Mouse (Mus musculus) urinary bladder, postnatal 25 days (tissue): ENCODE measurements at regions not wholly inside any gene's neighbourhood (a gene's known extent, or its start where the extent isn't known, plus 50 kb on each side); places are given as distances from the start of the nearest gene placed in this dataset.
"Not testable (repeated sequence)": the region's sequence is repeated elsewhere in the genome, so short reads cannot be mapped to it uniquely, and the experiment has no call there.

Experiments
- DNase-seq: peaks from one replicate; pipeline ENCODE4 v3.0.0; 2022; ENCODE audit warnings: low spot score

DNA sequence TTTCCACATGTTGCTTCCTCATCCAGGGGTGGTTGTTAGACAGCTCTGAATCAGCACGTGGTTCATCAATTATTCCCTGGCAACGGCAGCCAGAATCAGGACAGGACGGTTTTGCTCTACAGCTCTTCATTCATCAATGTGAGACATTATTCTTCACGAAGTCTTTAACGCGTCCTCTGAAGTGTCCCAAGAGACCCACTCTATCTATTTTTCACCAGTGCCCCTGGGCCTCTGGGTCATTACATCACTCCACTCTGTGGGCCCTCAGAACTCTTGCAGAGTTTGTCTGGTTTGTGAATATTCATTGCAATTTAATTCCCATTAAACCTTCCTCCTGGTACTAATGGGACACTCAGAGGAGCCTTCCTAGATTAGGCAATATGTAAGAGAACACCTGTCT is 206.2 kb upstream of the Daam1 start:
- no peak for DNase-seq

GRCm38 (mm10) chr12:71625115-71625514 is 205.8 kb upstream of the Daam1 start:
- DNase-seq = no peak

- DNase-seq = no peak
These were observed 204.1 kb upstream of the Daam1 start for GRCm38 (mm10) chr12:71626801-71627200.

- DNase-seq = no peak
These were observed 203.2 kb upstream of the Daam1 start for GRCm38 (mm10) chr12:71627421-71628339.

GRCm38 (mm10) chr12:71628340-71628738 is 202.5 kb upstream of the Daam1 start:
- no peak for DNase-seq

DNA sequence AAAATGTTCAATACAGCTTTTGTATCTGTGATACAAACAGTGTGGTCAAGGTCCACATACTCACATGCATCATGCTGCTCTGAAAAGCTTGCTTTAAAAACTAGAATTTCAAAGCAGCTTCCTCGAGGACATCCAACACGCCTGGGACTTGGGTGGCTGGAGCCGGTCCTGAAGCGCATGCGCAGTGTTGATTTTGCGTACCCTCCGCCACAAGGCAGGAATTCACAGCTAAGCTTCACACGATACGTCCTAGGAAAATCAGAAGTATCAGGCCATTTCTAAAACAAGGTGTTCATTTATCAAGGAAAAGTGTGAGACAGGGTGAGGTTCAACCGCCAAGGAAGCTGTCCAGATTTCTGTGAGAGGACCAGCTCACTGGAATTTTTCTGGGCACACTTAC is 202.1 kb upstream of the Daam1 start:
- DNase-seq = no peak

GRCm38 (mm10) chr12:71630386-71630785 is 200.5 kb upstream of the Daam1 start:
- no peak for DNase-seq

GRCm38 (mm10) chr12:71636300-71636699 is 194.6 kb upstream of the Daam1 start:
- DNase-seq = no peak

- DNase-seq = no peak
These were observed 193.6 kb upstream of the Daam1 start for GRCm38 (mm10) chr12:71637248-71637647.

DNA sequence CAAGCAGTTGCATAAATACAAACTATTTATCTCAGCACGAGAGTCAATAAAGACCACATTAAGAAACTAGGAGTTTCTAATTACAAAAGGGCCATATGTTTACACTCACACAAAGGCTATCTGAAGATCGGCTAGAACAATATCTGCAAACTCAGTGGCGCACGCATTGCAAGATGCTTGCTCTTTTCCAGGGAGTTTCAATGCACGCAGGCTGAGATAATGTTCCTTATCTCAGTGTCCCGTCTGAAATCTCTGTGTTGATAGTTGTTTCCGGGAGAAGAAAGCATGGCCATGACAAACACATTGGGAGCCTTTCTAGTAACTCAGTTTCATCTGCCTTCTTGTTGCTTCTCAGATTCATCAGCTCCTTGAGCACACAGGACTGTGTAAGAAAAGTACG is 192.6 kb upstream of the Daam1 start:
- no peak for DNase-seq

- no peak for DNase-seq
These were observed 190.8 kb upstream of the Daam1 start for GRCm38 (mm10) chr12:71640058-71640501.

DNA sequence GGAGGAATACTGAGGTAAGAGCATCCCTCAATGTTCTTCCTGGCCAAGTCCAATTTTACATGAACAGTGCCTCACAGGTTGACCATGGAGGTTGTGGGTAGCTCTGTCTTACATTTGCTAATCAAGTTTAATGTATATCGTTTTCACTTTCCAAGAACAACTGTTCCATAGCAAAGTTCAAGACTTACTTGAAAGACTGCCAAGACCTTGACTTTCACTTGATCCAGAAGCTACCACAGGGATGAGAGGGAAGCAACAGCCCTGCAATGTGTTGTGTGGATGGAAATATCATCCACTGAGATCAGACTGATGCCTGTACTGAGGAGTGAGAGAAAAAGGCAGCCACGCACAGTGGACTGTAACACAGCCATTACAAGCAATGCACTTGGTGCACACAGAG is 189.4 kb upstream of the Daam1 start:
- DNase-seq = no peak

- no peak for DNase-seq
These were observed 188.0 kb upstream of the Daam1 start for GRCm38 (mm10) chr12:71642797-71643337.

DNA sequence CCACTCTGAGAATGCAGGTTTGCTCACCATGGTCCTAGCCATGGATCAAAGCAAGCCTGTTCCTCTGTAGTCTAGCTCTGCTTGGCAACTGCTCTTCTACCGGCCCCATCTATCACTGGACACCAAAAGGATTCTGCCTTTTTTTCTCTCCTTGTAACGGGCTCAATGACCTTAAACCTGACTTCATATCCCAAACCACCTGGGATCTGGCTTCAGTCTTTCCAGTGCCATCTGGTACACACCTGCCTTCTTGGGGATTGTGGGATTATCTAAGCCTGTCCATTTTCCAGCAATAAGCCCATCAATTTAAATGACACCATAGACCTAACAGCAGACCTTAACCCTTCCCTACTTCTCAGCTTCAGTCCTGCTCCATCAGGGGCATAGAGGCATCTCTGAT is 179.6 kb upstream of the Daam1 start:
- DNase-seq = no peak

DNA sequence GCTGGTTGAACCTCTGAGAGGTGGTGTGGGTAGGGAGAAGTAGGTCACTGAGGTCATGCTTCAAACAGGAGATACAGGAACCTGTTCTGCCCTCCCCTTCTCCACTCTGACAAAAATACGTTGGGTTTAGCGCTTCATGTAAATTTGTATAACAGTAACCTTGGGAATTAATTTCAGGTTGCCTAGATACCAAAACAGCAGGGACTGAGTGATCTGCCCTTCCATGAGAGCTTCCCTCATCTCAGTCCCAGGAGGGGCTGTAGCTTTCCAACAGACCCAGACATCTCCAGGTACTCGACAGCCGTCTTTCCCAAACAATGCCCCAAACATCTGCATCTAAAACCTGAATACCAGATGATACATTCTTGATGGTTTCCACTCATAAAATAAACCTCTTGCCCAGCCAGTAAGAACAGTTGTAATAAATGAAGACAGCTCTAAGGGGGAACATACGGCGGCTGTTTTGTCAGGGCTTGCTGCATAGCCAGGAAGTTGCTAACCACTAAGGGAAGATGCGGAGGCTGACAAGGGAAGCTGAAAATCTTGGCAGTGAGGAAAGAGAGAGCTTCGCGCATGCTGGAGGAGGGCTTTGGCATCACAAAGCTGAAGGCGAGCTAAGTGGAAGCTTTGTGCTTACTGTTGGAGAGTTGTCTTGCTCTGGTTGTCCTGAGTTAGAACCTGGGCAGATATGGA is 137.4 kb upstream of the Daam1 start:
- no peak for DNase-seq

GRCm38 (mm10) chr12:71701753-71702152 is 129.1 kb upstream of the Daam1 start:
- DNase-seq = no peak

DNA sequence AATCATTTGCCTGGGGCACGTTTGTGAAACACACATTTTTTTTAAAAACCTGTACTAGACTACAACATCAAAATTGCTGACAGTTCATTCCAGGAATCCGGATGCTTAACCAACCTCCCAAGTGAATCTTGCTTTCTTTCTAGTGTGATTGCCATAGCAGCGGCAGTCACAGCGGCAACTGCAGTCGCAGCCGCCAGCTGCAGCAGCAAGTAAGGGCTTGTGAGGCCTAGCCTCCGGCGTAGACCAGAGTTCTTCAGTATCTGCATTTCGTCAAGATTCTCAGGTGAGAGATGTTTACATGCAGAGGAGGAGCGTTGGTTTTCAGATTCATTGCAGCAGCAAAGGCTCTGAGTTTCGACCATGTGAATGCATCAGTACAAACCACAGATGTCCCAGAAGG is 128.7 kb upstream of the Daam1 start:
- DNase-seq = no peak

GRCm38 (mm10) chr12:71703146-71703902 is 127.6 kb upstream of the Daam1 start:
- DNase-seq = no peak

DNA sequence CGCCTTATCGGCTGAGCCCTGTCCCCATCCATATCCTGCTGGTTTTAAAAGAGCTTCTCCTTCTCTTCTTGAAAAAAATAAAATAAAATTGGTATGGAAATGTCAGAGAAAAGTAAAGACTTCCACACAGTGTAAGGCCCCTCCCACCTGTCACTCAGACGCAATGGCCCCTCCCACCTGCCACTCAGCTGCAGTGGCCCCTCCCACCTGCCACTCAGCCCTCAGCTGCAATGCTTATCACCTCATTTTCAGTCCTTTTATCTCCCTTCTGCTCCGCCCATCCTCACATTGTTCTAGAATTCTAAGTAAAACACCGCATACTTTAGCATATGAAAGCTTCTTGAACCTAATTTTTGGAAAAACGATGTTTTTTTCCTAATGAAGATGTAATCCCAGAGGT is 126.4 kb upstream of the Daam1 start:
- DNase-seq = no peak

GRCm38 (mm10) chr12:71707727-71708369 is 123.0 kb upstream of the Daam1 start:
- DNase-seq = peak; percentile 55

- no peak for DNase-seq
These were observed 116.3 kb upstream of the Daam1 start for GRCm38 (mm10) chr12:71714606-71715005.

DNA sequence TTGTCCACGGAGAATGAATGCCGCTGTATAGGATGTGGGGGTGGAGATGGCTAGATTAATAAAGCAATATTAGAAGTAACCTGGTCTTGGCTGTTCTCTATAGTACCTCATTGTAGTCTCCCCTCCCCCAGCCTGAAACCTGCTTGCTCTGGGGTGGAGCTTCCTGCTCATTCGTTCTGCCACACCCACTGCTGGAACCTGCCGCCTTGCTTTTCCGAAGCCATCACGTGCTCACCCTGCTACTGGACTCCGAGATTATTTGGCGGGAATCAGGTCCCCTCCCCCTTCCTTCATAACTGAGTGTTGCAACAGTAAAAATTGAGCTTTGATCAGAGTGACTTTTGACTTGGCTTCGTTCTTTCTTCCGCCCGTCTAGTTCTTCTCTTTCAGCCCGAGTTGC is 112.5 kb upstream of the Daam1 start:
- not testable (repeated sequence) for DNase-seq
